Mouse (Mus musculus): ENCODE measurements around the gene Dennd1a. TPM values are rescaled to one million over a fixed set of nuclear protein-coding genes. Genes with fewer than 3 reads are reported as not detected.

Gene Dennd1a
- polyA plus RNA-seq, 1 experiment from 2014 or later = 10.3 TPM

DNA sequence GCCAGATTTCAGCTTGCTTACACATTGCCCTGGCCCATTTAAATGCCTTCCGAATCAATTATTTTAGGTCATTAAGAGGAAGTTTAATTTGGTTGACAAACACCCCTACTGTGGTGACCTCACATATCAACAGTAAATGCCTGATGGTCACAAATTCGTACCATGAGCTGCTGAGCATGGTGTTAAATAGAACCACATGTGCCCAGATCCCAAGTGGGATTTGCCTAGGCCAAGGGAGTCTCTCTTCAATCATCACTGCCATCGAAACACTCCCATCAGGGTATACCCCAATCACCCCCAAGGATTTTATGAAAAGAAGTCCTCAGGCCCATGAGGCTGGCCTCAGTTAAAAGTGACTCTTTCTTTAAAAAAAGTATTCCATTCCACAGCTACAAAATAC lies 313.0 kb downstream of the Dennd1a start:
- Histone ChIP-seq H3K4me2 (no peak overlapping the region), H3K4me1 (no peaks in the 10 kb centered on the region), H3K4me3 (replicated peaks) (no peak overlapping the region), H3K36me3 (no peaks in the 10 kb centered on the region), H3K27me3 (replicated peaks) (no peaks in the 10 kb centered on the region), H3K9me3 (no peaks in the 10 kb centered on the region), H3K9ac (no peak overlapping the region), H3K27ac (no peak overlapping the region)
- 91% methylated on average over 3 of the region's 3 CpGs for WGBS
- ATAC-seq (ENCODE audit: insufficient read depth, low FRiP score, low read depth) = no peak

- H3K4me3 ChIP-seq (replicated peaks) = no peak overlapping the region
- H3K9me3 ChIP-seq = no peaks in the 10 kb centered on the region
- H3K4me2 ChIP-seq = no peak overlapping the region
- WGBS = 68% methylated on average over 6 of the region's 6 CpGs
- no peaks in the 10 kb centered on the region for H3K36me3 ChIP-seq
- no peak for ATAC-seq (ENCODE audit: insufficient read depth, low FRiP score, low read depth)
- H3K27ac ChIP-seq = no peak overlapping the region
- H3K4me1 ChIP-seq = no peaks in the 10 kb centered on the region
- H3K9ac ChIP-seq = no peak overlapping the region
- no peaks in the 10 kb centered on the region for H3K27me3 ChIP-seq (replicated peaks)
Measured at GRCm38 (mm10) chr2:37972621-37973020, 314.6 kb downstream of the Dennd1a start.

DNA sequence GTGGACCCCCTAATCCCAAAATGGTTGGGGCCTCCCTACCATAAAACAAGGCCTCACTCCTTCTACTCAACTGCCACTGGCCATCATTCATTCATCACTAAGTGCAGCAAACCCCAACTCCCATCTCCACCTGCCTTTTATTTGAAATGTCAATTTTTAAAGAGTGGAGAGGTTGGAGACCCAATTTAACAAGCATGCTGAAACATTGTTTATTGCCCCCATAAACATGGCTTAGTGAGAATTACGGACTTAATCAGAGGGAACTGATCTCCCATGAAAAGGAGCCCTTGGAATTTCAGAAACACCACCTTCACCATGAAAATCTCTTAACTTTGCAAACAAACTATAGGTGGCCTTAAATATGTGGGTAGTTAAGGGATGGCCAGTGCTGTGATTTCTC lies 315.5 kb downstream of the Dennd1a start:
- no peak for ATAC-seq (ENCODE audit: insufficient read depth, low FRiP score, low read depth)
- H3K9me3 ChIP-seq = no peaks in the 10 kb centered on the region
- no peak overlapping the region for H3K4me2 ChIP-seq
- no peak overlapping the region for H3K4me3 ChIP-seq (replicated peaks)
- no peak overlapping the region for H3K9ac ChIP-seq
- H3K4me1 ChIP-seq = no peaks in the 10 kb centered on the region
- no peaks in the 10 kb centered on the region for H3K36me3 ChIP-seq
- H3K27me3 ChIP-seq (replicated peaks) = no peaks in the 10 kb centered on the region
- no peak overlapping the region for H3K27ac ChIP-seq
- 59% methylated on average over 1 of the region's 1 CpGs for WGBS

DNA sequence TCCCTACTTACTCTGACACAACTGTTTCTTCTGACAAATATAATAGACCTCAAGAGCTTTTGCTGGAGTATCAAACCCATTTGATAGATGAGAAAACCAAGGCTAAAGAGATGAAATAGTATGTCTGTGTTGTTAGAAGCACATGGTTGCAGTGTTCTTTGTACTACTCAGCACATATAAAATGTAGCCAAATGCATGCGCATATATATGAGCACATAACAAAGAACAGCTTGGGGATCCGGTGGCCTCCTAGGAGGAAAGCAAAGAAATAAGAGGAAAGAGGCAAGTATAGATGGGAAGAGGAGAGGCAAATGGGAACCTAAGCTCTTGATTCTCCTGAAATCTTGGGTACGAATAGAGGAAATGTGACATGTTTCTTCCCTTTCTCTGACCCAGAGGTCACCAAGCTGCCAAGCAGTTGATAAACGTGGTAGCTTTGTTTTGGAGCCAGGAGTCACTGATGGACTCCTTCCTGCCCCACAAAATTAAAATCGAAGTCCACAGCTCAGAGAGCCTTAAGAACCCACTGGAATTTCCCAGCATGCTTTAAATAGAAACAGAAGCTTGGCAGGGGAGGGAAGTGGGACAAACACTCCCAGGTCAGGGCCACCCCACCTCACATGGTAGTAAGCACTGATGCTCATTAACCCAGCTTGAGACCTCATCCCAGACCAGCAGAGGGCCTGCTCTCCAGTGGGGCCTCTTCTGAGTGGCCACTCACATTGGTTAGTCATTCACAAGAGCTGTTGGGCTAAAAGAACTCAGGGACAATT lies 317.3 kb downstream of the Dennd1a start:
- 56% methylated on average over 5 of the region's 5 CpGs for WGBS
- no peak overlapping the region for H3K4me2 ChIP-seq
- no peaks in the 10 kb centered on the region for H3K4me1 ChIP-seq
- ATAC-seq (ENCODE audit: insufficient read depth, low FRiP score, low read depth) = no peak
- H3K9me3 ChIP-seq = no peaks in the 10 kb centered on the region
- no peaks in the 10 kb centered on the region for H3K36me3 ChIP-seq
- no peak overlapping the region for H3K9ac ChIP-seq
- H3K27ac ChIP-seq = no peak overlapping the region
- no peak overlapping the region for H3K4me3 ChIP-seq (replicated peaks)
- no peaks in the 10 kb centered on the region for H3K27me3 ChIP-seq (replicated peaks)

GRCm38 (mm10) chr2:37964534-37964933 lies 322.7 kb downstream of the Dennd1a start:
- H3K4me3 ChIP-seq (replicated peaks) = no peak overlapping the region
- no peaks in the 10 kb centered on the region for H3K4me1 ChIP-seq
- no peaks in the 10 kb centered on the region for H3K36me3 ChIP-seq
- WGBS = 95% methylated on average over 4 of the region's 4 CpGs
- H3K4me2 ChIP-seq = no peak overlapping the region
- H3K27me3 ChIP-seq (replicated peaks) = no peaks in the 10 kb centered on the region
- no peaks in the 10 kb centered on the region for H3K9me3 ChIP-seq
- no peak overlapping the region for H3K9ac ChIP-seq
- no peak overlapping the region for H3K27ac ChIP-seq
- no peak for ATAC-seq (ENCODE audit: insufficient read depth, low FRiP score, low read depth)

GRCm38 (mm10) chr2:37963362-37963761 lies 323.8 kb downstream of the Dennd1a start:
- no peak overlapping the region for H3K9ac ChIP-seq
- no peaks in the 10 kb centered on the region for H3K4me1 ChIP-seq
- no peaks in the 10 kb centered on the region for H3K36me3 ChIP-seq
- H3K4me3 ChIP-seq (replicated peaks) = no peak overlapping the region
- no peak overlapping the region for H3K4me2 ChIP-seq
- 51% methylated on average over 4 of the region's 4 CpGs for WGBS
- peak; percentile 35; the same call in 1 of the 2 replicates for ATAC-seq (ENCODE audit: insufficient read depth, low FRiP score, low read depth)
- H3K27ac ChIP-seq = no peak overlapping the region
- H3K27me3 ChIP-seq (replicated peaks) = no peaks in the 10 kb centered on the region
- H3K9me3 ChIP-seq = no peaks in the 10 kb centered on the region

DNA sequence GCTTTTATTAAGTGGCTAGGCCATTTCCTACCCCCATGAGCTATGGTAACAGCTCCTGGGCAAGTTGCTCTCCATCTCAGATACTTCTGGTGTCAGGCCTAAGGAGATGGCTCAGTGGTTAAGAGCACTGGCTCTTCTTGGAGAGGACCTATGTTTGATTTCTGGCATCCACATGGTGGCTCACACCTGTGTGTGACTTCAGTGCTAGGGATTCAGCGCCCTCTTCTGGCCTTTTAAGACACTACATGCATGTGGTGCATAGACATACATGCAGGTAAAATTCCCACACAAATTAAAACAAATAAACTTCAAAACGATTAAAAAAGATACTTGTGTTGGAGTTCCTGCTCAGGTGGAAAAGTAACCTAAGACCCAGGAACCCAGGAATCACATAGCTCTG lies 338.8 kb downstream of the Dennd1a start:
- H3K4me1 ChIP-seq = peaks cover 3% of the 10 kb centered on the region; the same call in 1 of the 2 replicates
- WGBS = 29% methylated on average over 2 of the region's 2 CpGs
- H3K4me2 ChIP-seq = no peak overlapping the region
- H3K27me3 ChIP-seq (replicated peaks) = no peaks in the 10 kb centered on the region
- no peaks in the 10 kb centered on the region for H3K9me3 ChIP-seq
- no peak overlapping the region for H3K27ac ChIP-seq
- no peaks in the 10 kb centered on the region for H3K36me3 ChIP-seq
- no peak overlapping the region for H3K4me3 ChIP-seq (replicated peaks)
- H3K9ac ChIP-seq = no peak overlapping the region
- no peak for ATAC-seq (ENCODE audit: insufficient read depth, low FRiP score, low read depth)

GRCm38 (mm10) chr2:37945598-37946336 lies 341.4 kb downstream of the Dennd1a start:
- Histone ChIP-seq H3K9ac (no peak overlapping the region), H3K4me3 (replicated peaks) (no peak overlapping the region), H3K27ac (no peak overlapping the region), H3K4me2 (no peak overlapping the region), H3K36me3 (no peaks in the 10 kb centered on the region), H3K4me1 (peaks cover 3% of the 10 kb centered on the region; the same call in 1 of the 2 replicates), H3K9me3 (no peaks in the 10 kb centered on the region), H3K27me3 (replicated peaks) (no peaks in the 10 kb centered on the region)
- 38% methylated on average over 9 of the region's 9 CpGs for WGBS
- no peak for ATAC-seq (ENCODE audit: insufficient read depth, low FRiP score, low read depth)

GRCm38 (mm10) chr2:37942906-37943305 lies 344.3 kb downstream of the Dennd1a start:
- no peaks in the 10 kb centered on the region for H3K36me3 ChIP-seq
- H3K9me3 ChIP-seq = no peaks in the 10 kb centered on the region
- H3K27ac ChIP-seq = no peak overlapping the region
- no peak for ATAC-seq (ENCODE audit: insufficient read depth, low FRiP score, low read depth)
- WGBS = 88% methylated on average over 2 of the region's 2 CpGs
- H3K27me3 ChIP-seq (replicated peaks) = no peaks in the 10 kb centered on the region
- peaks cover 3% of the 10 kb centered on the region; the same call in 1 of the 2 replicates for H3K4me1 ChIP-seq
- no peak overlapping the region for H3K9ac ChIP-seq
- H3K4me2 ChIP-seq = no peak overlapping the region
- no peak overlapping the region for H3K4me3 ChIP-seq (replicated peaks)

DNA sequence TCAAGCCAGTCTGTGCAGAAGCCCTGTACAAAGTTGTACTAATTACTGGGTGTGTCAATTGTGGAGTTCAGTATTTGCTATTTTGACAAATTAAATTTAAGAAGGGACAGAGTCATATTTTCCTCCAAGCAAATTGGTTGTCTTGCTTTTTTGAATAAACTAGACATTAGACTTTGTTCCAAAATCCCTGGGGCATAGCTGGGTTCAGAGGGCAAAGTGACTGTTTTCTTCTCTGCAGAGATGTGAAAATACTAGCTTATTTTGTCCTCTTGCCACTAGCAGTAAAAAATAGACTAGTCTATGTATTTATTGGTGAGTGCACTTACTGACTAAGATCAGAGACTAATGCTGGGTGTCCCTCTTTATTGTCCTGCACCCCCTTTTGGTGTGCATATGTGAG lies 345.4 kb downstream of the Dennd1a start:
- no peaks in the 10 kb centered on the region for H3K36me3 ChIP-seq
- no peaks in the 10 kb centered on the region for H3K27me3 ChIP-seq (replicated peaks)
- H3K27ac ChIP-seq = no peak overlapping the region
- ATAC-seq (ENCODE audit: insufficient read depth, low FRiP score, low read depth) = no peak
- H3K9ac ChIP-seq = no peak overlapping the region
- no peaks in the 10 kb centered on the region for H3K9me3 ChIP-seq
- no peak overlapping the region for H3K4me2 ChIP-seq
- H3K4me3 ChIP-seq (replicated peaks) = no peak overlapping the region
- H3K4me1 ChIP-seq = peaks cover 3% of the 10 kb centered on the region; the same call in 1 of the 2 replicates

DNA sequence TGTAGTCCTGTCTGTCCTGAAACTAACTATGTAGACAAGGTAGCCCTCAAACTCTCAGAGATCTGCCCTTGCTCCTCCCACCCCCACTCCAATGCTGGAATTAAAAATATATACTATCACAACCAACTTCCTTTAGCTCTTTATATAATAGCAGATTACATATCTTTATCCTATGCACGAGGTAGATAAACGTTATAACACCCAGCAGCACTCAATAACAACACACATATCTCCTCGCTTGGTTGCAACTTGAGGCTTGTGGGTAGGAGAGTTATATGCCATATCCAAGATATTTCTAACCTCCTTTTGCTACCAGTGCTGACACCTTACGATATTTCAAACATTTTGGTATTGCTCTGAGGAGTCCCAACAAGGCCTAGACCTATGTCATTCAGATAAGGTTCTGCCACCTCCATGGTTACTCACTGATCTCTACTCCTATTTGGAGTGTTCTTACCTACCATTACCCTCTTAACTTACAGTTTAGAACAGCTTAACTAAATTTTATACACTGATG lies 346.3 kb downstream of the Dennd1a start:
- Histone ChIP-seq H3K9me3 (no peaks in the 10 kb centered on the region), H3K4me1 (peaks cover 3% of the 10 kb centered on the region; the same call in 1 of the 2 replicates), H3K36me3 (no peaks in the 10 kb centered on the region), H3K4me2 (no peak overlapping the region), H3K4me3 (replicated peaks) (no peak overlapping the region), H3K27ac (no peak overlapping the region), H3K27me3 (replicated peaks) (no peaks in the 10 kb centered on the region), H3K9ac (no peak overlapping the region)
- ATAC-seq (ENCODE audit: insufficient read depth, low FRiP score, low read depth) = no peak
- WGBS = 87% methylated on average over 4 of the region's 4 CpGs

GRCm38 (mm10) chr2:37939997-37940396 lies 347.2 kb downstream of the Dennd1a start:
- Histone ChIP-seq H3K36me3 (no peaks in the 10 kb centered on the region), H3K27ac (no peak overlapping the region), H3K4me2 (no peak overlapping the region), H3K4me1 (no peaks in the 10 kb centered on the region), H3K27me3 (replicated peaks) (no peaks in the 10 kb centered on the region), H3K4me3 (replicated peaks) (no peak overlapping the region), H3K9ac (no peak overlapping the region), H3K9me3 (no peaks in the 10 kb centered on the region)
- ATAC-seq (ENCODE audit: insufficient read depth, low FRiP score, low read depth) = no peak
- 70% methylated on average over 1 of the region's 1 CpGs for WGBS
